Mouse (Mus musculus): Measurements from ENCODE around the gene Dnajc5. TPM values are rescaled to one million over a fixed set of nuclear protein-coding genes. Genes with fewer than 3 reads are reported as not detected.

The Dnajc5 gene
- total RNA-seq, 2 experiments from 2014 or later: 285 to 305 TPM

GRCm38 (mm10) chr2:181582939-181583338, 62.7 kb downstream of the Dnajc5 start:
- DNase-seq (ENCODE audit: low spot score in 2 of 2): peak in 1 of 2 experiments; percentile 3
- intact Hi-C loops (cut with DNase I): loop anchor here (5.0 kb wide), 1 partner anchor 191 kb away; no protein-coding TSS in a partner anchor

- intact Hi-C loops (cut with DNase I): loop anchor here (5.0 kb wide), 1 partner anchor 191 kb away; no protein-coding TSS in a partner anchor
- DNase-seq (ENCODE audit: low spot score in 2 of 2): peak in 1 of 2 experiments; percentile 2
Measured at GRCm38 (mm10) chr2:181583460-181584257, 63.4 kb downstream of the Dnajc5 start.

GRCm38 (mm10) chr2:181584411-181584942, 64.2 kb downstream of the Dnajc5 start, which contains the start of gene Uckl1:
TSS of gene Uckl1 (minus strand) at chr2:181584892.
- intact Hi-C loops (cut with DNase I): loop anchor here (5.0 kb wide), 1 partner anchor 192 kb away; no protein-coding TSS in a partner anchor
- peak in 1 of 2 experiments; percentile 4 for DNase-seq (ENCODE audit: low spot score in 2 of 2)

GRCm38 (mm10) chr2:181585506-181585905, 65.2 kb downstream of the Dnajc5 start:
- intact Hi-C loops (cut with DNase I): no loop called here
- no peak for DNase-seq (ENCODE audit: low spot score in 2 of 2)

- DNase-seq (ENCODE audit: low spot score in 2 of 2): no peak
- intact Hi-C loops (cut with DNase I): no loop called here
Measured at GRCm38 (mm10) chr2:181586124-181586523, 65.8 kb downstream of the Dnajc5 start.

GRCm38 (mm10) chr2:181587796-181588195, 67.5 kb downstream of the Dnajc5 start:
- intact Hi-C loops (cut with DNase I): no loop called here

GRCm38 (mm10) chr2:181588229-181588780, 68.0 kb downstream of the Dnajc5 start:
- intact Hi-C loops (cut with DNase I): no loop called here
- no peak for DNase-seq (ENCODE audit: low spot score in 2 of 2)

More at GRCm38 (mm10) chr2:181587796-181588195, 67.5 kb downstream of the Dnajc5 start:
- peak in 1 of 2 experiments; percentile 2 for DNase-seq (ENCODE audit: low spot score in 2 of 2)

- DNase-seq (ENCODE audit: low spot score in 2 of 2): no peak
- intact Hi-C loops (cut with DNase I): no loop called here
Measured at GRCm38 (mm10) chr2:181589011-181589731, 68.9 kb downstream of the Dnajc5 start.

GRCm38 (mm10) chr2:181589732-181590105, 69.4 kb downstream of the Dnajc5 start:
- intact Hi-C loops (cut with DNase I): no loop called here
- DNase-seq (ENCODE audit: low spot score in 2 of 2): no peak

GRCm38 (mm10) chr2:181590471-181590870, 70.2 kb downstream of the Dnajc5 start:
- no peak for DNase-seq (ENCODE audit: low spot score in 2 of 2)
- intact Hi-C loops (cut with DNase I): no loop called here

GRCm38 (mm10) chr2:181591528-181592085, 71.3 kb downstream of the Dnajc5 start, which contains the start of gene Prpf6:
TSS of gene Prpf6 (plus strand) at chr2:181591868.
- intact Hi-C loops (cut with DNase I): loop anchor here (1.0 kb wide), 1 partner anchor 71 kb away; the partner anchor contains the start of gene Dnajc5
- DNase-seq (ENCODE audit: low spot score in 2 of 2): no peak

- peak; percentile 72 to 83 for DNase-seq (ENCODE audit: low spot score in 2 of 2)
- intact Hi-C loops (cut with DNase I): loop anchor here (1.0 kb wide), 1 partner anchor 72 kb away; the partner anchor contains the start of gene Dnajc5
Measured at GRCm38 (mm10) chr2:181592231-181593041, 72.2 kb downstream of the Dnajc5 start, which contains the start of gene Zfp512b. TSS of gene Zfp512b (minus strand) at chr2:181592803.

- DNase-seq (ENCODE audit: low spot score in 2 of 2): no peak
- intact Hi-C loops (cut with DNase I): no loop called here
Measured at GRCm38 (mm10) chr2:181593042-181593421, 72.7 kb downstream of the Dnajc5 start.

- intact Hi-C loops (cut with DNase I): no loop called here
- DNase-seq (ENCODE audit: low spot score in 2 of 2): no peak
Measured at GRCm38 (mm10) chr2:181593937-181594336, 73.7 kb downstream of the Dnajc5 start.

- intact Hi-C loops (cut with DNase I): loop anchor here (5.0 kb wide), 1 partner anchor 183 kb away; no protein-coding TSS in a partner anchor
Measured at GRCm38 (mm10) chr2:181594946-181595696, 74.8 kb downstream of the Dnajc5 start.

GRCm38 (mm10) chr2:181596221-181596960, 76.1 kb downstream of the Dnajc5 start:
- no peak for DNase-seq (ENCODE audit: low spot score in 2 of 2)
- intact Hi-C loops (cut with DNase I): loop anchor here (5.0 kb wide), 1 partner anchor 184 kb away; no protein-coding TSS in a partner anchor

More at GRCm38 (mm10) chr2:181594946-181595696, 74.8 kb downstream of the Dnajc5 start:
- DNase-seq (ENCODE audit: low spot score in 2 of 2): peak in 1 of 2 experiments; percentile 29
